Mouse (Mus musculus): ENCODE results near the gene Znhit6. TPM values are rescaled to one million over a fixed set of nuclear protein-coding genes. Genes with fewer than 3 reads are reported as not detected.

Gene Znhit6
- polyA plus RNA-seq, 1 experiment: 0.43 TPM

DNA sequence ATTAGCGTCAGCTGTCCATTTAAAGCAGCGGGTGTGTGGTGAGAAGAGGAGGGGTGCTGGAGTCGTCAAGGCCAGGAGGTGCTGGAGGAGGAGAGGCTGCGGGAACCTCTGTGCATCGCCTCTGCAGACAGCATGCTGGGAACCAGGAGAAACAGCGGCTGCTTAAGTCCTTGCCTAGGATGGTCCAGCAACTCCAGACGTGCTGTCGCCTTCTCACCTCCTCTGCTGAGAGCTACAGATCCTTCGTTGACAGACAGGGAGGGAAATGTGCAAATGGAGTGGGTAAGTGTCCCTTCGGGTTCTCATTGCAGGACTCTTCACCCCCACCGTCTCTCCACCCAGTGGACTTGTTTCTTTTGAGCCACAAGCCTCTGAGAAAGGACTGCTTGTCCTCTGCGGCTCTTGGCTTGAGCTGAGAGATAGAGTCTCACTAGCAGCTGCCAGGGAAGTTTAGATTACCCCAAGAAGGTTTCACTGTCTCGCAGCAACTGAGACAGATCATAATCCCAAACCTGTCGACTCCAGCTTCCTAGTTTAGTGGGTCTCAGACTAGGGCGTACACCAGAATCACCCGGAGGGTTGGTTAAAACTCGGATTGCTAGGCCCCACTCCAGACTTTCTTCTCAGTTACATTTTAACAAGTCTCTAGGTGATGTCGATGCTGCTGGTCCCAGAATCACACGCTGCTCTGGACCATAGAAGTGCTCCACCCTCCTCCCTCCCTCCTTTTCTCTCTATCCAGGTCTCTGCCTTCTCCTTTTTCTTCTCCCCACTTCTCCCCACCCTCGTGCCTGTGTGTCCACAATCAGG lies 76.5 kb downstream of the Znhit6 start:
- Histone ChIP-seq H3K4me3 (replicated peaks) (no peak overlapping the region), H3K36me3 (ENCODE audit: control insufficient read depth) (peaks cover 1% of the 10 kb centered on the region; the same call in 1 of the 2 replicates), H3K27me3 (ENCODE audit: control insufficient read depth) (peaks cover 67% of the 10 kb centered on the region), H3K4me1 (ENCODE audit: control insufficient read depth) (no peaks in the 10 kb centered on the region), H3K9me3 (ENCODE audit: control insufficient read depth, low read length) (no peaks in the 10 kb centered on the region)
- TF ChIP-seq TAL1 (IDR thresholded peaks at IDR 0.05; ENCODE audit: low read length) (no peak), GATA1 (IDR thresholded peaks at IDR 0.05; ENCODE audit: low read length) (no peak)

DNA sequence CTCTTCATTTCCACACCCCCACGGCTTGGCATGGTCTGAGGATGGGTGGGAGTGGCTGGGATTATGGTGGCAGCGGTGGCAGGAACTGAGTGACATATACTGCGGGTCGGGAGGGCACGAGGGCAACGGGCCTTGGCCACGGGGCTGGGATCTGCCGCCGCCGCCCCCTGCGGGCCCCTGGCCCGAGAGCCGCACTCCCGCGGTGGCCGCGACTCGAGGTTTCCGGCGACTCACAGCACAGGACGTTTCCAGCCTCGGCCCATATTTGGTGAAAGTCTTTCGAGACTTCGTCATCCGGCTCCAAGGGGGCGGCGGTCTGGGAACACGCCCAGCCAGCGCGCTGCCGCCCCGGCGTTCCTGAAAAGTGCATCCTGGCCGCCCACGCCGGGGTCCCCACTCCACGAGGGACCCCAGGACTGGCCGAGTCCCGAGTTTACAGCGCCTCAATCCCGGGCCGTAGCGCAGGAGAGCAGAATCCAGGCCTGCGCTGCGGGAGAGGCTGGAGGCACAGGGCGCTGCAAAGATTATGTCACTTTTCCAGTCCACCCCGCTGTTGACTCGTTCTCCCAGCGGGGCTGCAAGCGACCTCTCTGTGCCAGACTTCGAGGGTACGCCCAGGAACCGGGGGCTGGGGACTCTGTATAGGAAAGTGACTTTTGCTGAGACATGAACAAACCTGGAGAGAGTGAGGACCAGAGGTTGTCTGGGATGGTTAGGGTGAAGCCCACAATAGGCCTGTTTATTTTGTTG lies 77.4 kb downstream of the Znhit6 start:
- no peaks in the 10 kb centered on the region for H3K4me1 ChIP-seq (ENCODE audit: control insufficient read depth)
- TF ChIP-seq TAL1 (IDR thresholded peaks at IDR 0.05; ENCODE audit: low read length): no peak
- no peak for TF ChIP-seq GATA1 (IDR thresholded peaks at IDR 0.05; ENCODE audit: low read length)
- H3K36me3 ChIP-seq (ENCODE audit: control insufficient read depth): no peaks in the 10 kb centered on the region
- peaks cover 60% of the 10 kb centered on the region for H3K27me3 ChIP-seq (ENCODE audit: control insufficient read depth)
- H3K9me3 ChIP-seq (ENCODE audit: control insufficient read depth, low read length): no peaks in the 10 kb centered on the region
- H3K4me3 ChIP-seq (replicated peaks): peak overlapping the region; percentile 33

DNA sequence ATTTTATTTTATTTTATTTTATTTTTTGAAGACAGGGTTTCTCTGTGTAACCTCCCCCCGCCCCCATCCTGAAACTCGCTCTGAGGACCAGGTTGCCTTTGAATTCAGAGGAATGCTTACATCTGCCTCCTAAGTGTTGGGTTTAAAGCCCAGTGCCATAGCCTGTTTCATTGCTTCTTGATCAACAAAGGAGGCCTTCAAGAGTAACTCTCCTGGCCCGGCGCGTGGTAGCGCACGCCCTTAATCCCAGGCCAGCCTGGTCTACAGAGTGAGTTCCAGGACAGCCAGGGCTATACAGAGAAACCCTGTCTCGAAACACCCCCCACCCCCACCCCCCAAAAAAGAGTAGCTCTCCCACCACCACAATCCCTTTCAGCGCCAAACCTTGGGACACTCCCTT lies 78.0 kb downstream of the Znhit6 start:
- Histone ChIP-seq H3K9me3 (ENCODE audit: control insufficient read depth, low read length) (no peaks in the 10 kb centered on the region), H3K27me3 (ENCODE audit: control insufficient read depth) (peaks cover 53% of the 10 kb centered on the region), H3K36me3 (ENCODE audit: control insufficient read depth) (no peaks in the 10 kb centered on the region), H3K4me3 (replicated peaks) (no peak overlapping the region), H3K4me1 (ENCODE audit: control insufficient read depth) (no peaks in the 10 kb centered on the region)
- TF ChIP-seq GATA1 (IDR thresholded peaks at IDR 0.05; ENCODE audit: low read length) (no peak), TAL1 (IDR thresholded peaks at IDR 0.05; ENCODE audit: low read length) (no peak)

Other genes starting within 250 kb of the Znhit6 start
- gene Ccn1, start 73.8 kb downstream of the Znhit6 start, polyA plus RNA-seq (2012): 0.04 and 0.09 TPM in 2 replicates
- 0.08 and 0.12 TPM in 2 replicates for gene Ddah1, start 182.5 kb downstream of the Znhit6 start, polyA plus RNA-seq (2012)